Mouse (Mus musculus) thymus, postnatal 14 days (tissue): ENCODE results near the gene Arhgap23.

Experiments used
- DNase-seq: peaks from one replicate; pipeline ENCODE4 v3.0.0; 2021

The Arhgap23 gene

GRCm38 (mm10) chr11:97406094-97406951 lies 9.0 kb upstream of the Arhgap23 start:
- DNase-seq = no peak

GRCm38 (mm10) chr11:97407456-97407855 lies 7.9 kb upstream of the Arhgap23 start:
- DNase-seq = no peak

DNA sequence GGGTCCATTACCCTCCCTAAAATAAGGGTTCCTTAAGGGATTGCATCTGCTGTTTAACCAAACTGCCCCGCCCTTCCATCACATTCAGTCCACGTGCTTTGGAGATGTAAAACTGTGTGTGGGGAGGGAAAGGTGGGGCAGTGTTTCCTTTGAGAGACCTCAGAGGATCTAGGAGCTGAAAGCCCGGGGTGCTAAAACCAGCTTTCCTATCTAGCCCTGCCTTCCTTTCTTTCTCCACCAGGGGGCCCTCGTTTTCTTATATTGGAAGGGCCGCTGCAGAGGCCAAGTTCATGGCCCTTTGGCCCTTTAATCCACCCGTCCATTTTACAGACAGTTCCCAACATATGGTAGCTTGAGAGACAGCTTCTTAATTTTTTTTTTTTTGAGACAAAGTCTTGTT lies 7.2 kb upstream of the Arhgap23 start:
- DNase-seq = peak; percentile 87

DNA sequence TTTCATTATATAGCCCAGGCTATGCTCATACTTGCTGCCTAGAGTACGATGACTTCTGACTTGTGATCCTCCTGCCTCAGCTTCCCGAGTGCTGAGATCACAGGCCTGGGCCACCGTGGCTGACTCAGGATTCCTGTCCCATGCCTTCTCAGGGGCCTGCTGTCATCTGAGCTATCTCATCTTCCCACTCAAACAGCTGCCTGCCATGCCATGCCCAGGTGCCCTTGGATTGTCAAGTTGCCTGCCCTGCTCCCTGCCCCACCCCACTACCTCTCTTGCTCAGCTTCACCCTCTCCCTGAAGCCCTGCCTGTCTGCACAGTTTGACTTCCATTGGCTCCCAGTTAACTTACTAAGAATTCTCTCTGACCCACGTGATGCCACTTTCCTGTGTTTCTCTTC lies 4.4 kb upstream of the Arhgap23 start:
- no peak for DNase-seq

DNA sequence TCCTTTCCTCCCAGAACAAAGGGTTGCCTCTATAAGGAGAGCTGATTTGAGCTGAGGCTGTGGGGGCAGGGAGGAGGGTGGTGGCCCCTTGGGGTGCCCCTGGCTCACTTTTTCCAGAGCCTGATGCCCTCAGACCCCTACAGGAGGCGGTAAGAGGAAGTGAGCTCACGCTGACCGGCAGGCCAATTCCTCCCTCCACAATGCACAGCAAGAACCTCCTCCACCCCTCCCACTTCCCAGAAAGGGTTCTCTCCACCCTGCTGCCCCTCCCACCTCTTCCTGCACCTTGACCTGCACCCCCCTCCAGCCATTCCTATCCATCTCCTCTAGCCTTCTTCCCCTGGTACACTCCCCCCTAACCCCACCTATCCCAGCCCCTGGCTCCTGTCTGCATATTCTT lies 3.2 kb upstream of the Arhgap23 start:
- DNase-seq = no peak

GRCm38 (mm10) chr11:97412808-97413347 lies 2.5 kb upstream of the Arhgap23 start:
- DNase-seq = no peak

DNA sequence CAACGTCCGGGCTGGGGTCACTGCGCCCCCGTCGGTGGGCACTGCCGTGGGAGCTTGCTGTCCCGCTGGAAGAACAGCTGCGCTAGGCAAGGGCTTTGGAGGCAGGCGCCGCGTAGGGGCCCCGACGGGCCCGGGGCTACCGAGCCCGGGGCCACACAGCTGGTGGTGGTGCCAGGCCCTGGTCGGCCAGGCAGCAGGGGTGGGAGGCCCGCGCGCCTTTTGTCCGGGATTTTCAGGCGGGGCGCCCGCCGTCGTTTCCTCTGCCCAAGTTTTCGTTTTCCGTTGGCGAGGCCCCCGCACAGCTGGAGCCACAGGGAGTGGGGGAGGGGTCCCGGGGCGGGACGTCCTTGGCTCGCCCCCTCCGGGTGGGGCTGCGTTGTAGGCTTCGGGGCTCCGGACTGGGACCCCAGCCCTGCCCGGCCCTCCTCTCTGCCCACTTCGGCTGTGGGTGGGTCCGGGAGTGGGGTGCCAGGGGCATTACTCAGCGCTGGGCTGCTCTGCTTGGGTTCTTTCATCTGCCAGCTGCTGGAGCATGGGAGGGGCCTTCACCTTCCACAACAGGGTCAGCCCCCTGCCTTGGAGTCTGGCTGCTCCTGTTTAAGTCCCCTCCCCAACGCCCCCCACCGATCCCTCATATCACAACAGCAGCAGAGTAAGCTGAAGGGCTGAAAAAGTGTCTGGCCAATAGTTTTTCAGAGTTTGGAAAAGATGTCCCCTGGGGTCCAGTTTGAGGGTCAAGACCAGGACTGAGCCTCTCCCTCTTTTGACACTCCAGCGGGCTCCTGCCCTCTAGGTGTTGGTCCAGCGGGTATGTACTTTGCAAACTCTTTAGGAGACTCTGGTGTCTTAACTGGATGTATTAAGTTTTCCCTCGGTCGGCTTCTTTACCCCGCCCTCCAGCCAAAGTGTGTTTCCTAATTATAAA lies 641 bp downstream of the Arhgap23 start:
- peak; percentile 76 for DNase-seq

DNA sequence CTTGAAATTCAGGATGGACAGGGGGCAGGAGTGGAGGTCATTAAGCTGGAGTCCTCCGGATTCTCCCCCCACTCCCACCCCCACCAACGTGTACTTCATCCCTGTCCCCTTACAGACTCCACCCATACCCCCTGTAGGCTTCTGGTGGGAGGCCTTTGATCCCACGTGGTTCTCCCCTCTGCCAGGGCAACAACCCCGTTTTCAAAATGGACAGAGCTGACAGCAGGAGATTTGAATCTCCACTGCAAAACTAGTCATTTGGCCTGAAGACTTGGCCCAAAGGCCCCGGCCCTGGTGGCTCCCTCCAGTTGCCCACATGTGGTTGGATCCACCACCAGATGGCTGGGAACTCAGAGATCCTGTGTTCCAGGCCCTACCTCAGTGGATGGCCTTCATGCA lies 1.3 kb downstream of the Arhgap23 start:
- DNase-seq = no peak

GRCm38 (mm10) chr11:97418834-97419539 lies 3.7 kb downstream of the Arhgap23 start:
- DNase-seq = no peak

DNA sequence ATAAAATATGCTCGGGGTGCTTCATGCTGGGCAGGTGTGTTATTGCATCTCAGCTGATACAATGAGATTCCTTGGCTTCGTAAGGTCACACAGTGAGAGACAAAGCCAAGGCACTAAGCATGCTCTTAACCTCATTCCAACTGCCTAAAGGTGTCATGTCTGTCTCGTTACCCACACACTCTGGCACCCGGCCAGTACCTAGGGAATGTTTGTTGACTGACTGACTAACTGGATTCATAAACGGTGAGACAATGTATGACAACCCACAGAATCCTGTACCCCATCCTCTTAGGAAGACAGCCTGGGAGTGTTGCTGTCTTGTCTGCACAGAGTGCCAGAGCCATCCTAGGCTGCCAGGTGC lies 4.2 kb downstream of the Arhgap23 start:
- DNase-seq = no peak

DNA sequence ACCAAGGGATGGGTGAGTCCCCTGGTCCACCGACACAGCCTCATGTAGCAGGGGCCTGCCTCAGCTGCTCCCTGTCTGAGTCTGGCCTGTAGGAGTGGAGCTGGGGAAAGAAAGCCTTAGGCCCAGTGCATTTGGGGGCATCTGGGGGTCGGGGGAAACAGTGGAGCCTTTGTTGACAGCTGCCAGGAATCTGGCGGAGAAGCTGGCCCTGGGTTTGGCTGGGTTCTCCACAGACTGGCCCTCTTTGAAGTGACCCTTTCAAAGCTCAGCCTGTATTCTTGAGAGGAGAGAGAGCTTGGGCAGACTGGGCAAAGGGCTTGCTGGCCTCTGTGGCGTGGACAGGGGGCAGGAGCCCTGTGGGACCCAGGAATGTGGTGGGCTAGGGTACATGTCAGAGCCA lies 7.2 kb downstream of the Arhgap23 start:
- no peak for DNase-seq

DNA sequence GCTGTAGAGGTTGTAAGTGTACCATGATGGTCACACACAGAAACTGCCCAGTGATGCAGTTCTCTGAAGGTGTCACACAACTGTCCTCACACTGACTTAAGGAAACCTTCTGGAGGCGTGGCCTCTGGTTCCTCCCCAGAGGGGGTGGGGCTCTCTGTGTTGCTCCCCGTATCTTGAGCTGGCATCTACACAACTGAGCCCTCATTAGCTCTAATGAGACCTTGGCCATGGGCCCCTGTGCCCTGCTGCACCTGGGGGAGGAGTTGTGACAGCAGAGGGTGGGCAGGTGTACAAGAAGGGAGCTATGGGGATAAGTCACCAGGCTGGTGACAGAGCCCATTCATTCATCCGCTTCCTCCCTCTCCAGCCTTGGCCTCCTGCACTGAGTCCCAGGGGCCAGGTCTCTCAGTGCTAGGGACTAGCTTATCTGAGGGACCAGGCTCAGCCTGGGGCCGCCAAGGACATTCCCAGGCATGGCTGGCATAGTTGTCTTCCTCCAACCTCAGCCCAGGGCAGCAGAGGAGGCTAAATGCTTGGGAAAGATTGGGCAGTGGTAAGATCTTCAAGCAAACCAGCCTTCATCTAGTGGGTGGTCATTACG lies 8.9 kb downstream of the Arhgap23 start:
- DNase-seq = no peak

GRCm38 (mm10) chr11:97424802-97425201 lies 9.5 kb downstream of the Arhgap23 start:
- DNase-seq = no peak

- peak; percentile 81 for DNase-seq
These were observed 12.7 kb downstream of the Arhgap23 start for GRCm38 (mm10) chr11:97427794-97428725.

- no peak for DNase-seq
These were observed 13.4 kb downstream of the Arhgap23 start for GRCm38 (mm10) chr11:97428726-97429077.

DNA sequence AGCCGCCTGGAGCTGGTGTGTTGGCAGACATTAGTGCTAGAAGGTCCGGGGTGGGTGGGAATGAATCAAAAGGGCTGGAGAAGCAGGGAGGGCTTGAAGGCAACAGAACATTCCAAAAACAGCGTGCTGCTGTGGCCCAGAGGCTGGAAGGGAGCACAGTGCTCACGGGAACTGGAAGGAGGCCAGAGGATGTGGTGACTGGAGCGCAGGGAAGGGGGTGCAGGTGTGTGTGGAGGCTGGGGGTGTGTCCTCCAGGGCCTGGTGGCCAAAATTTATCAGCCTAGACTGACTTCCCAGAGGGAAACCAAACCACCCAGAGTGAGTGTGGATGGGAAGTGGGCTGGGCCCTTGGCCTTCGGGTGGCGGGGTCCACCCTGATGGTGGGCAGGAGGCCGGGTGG lies 14.3 kb downstream of the Arhgap23 start:
- no peak for DNase-seq

DNA sequence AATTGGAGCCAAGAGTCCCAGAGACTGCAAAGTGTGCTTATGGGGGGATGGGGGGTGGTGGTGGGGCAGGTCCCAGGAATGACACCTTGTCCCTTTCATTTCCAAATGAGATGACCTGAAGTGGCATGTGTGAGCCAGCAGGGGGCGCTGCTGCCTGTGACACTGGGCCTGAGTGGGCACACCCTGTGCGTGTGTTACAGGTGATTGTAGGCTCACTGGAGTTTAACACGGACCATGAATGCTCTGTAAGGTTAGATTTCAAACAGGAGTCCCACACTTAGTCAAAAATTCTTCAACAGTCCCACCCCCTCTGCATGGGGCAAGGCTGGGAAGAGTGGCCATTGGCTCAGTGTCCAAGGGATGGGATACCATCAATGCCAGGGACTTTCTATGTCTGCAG lies 16.7 kb downstream of the Arhgap23 start:
- peak; percentile 72 for DNase-seq

- DNase-seq = no peak
These were observed 17.7 kb downstream of the Arhgap23 start for GRCm38 (mm10) chr11:97432983-97433539.

GRCm38 (mm10) chr11:97434121-97434520 lies 18.8 kb downstream of the Arhgap23 start:
- no peak for DNase-seq

- DNase-seq = peak; percentile 84
These were observed 19.5 kb downstream of the Arhgap23 start for GRCm38 (mm10) chr11:97434704-97435454.
